Mouse (Mus musculus) activated CD4-positive, CD25-positive, alpha-beta regulatory T cell, adult 4 months (primary cell): Measurements from ENCODE around the gene Myoz1. TPM values are rescaled to one million over a fixed set of nuclear protein-coding genes. Genes with fewer than 3 reads are reported as not detected.

ENCODE experiments used
- ATAC-seq: one replicate; pipeline ENCODE4 v1.8.0; 2017
- polyA plus RNA-seq, 2 experiments: library from polyadenylated mRNA; unstranded; fragments of 100-300 nt; shearing (Covaris generic); gene quantifications; one replicate each; pipeline ENCODE4 v1.2.1; 2017

Myoz1 gene
- polyA plus RNA-seq, 2 experiments from 2014 or later: not detected

GRCm38 (mm10) chr14:20668154-20668810, 11.9 kb upstream of the Myoz1 start, which contains the start of gene Synpo2l:
Synpo2l (minus strand) TSS chr14:20668354.
- no peak for ATAC-seq

- ATAC-seq: no peak
These were observed 11.1 kb upstream of the Myoz1 start for GRCm38 (mm10) chr14:20667469-20667868.

GRCm38 (mm10) chr14:20664436-20664835, 8.1 kb upstream of the Myoz1 start:
- ATAC-seq: no peak

- ATAC-seq: no peak
These were observed 7.3 kb upstream of the Myoz1 start for GRCm38 (mm10) chr14:20663601-20664000.

- no peak for ATAC-seq
These were observed 6.4 kb upstream of the Myoz1 start for GRCm38 (mm10) chr14:20662740-20663139.

- ATAC-seq: no peak
These were observed 5.5 kb upstream of the Myoz1 start for GRCm38 (mm10) chr14:20661661-20662331.

GRCm38 (mm10) chr14:20660827-20661660, 4.7 kb upstream of the Myoz1 start:
- peak; percentile 93 for ATAC-seq

GRCm38 (mm10) chr14:20659687-20660086, 3.3 kb upstream of the Myoz1 start:
- ATAC-seq: no peak

- ATAC-seq: no peak
These were observed 2.6 kb upstream of the Myoz1 start for GRCm38 (mm10) chr14:20658902-20659301.

GRCm38 (mm10) chr14:20658326-20658725, 2.0 kb upstream of the Myoz1 start:
- ATAC-seq: no peak

GRCm38 (mm10) chr14:20655731-20656130, 609 bp downstream of the Myoz1 start:
- no peak for ATAC-seq

- no peak for ATAC-seq
These were observed 1.5 kb downstream of the Myoz1 start for GRCm38 (mm10) chr14:20654690-20655421.

- no peak for ATAC-seq
These were observed 4.6 kb downstream of the Myoz1 start for GRCm38 (mm10) chr14:20651722-20652256.

GRCm38 (mm10) chr14:20651000-20651399, 5.3 kb downstream of the Myoz1 start:
- no peak for ATAC-seq

- ATAC-seq: no peak
These were observed 10.0 kb downstream of the Myoz1 start for GRCm38 (mm10) chr14:20646381-20646780.

GRCm38 (mm10) chr14:20645547-20645946, 10.8 kb downstream of the Myoz1 start:
- ATAC-seq: no peak

- ATAC-seq: no peak
These were observed 14.9 kb downstream of the Myoz1 start for GRCm38 (mm10) chr14:20641438-20641875.

GRCm38 (mm10) chr14:20640644-20641437, 15.5 kb downstream of the Myoz1 start, which contains the start of gene Usp54:
Usp54 (minus strand) TSS chr14:20641063.
- peak; percentile 91 for ATAC-seq

GRCm38 (mm10) chr14:20639918-20640619, 16.3 kb downstream of the Myoz1 start:
- peak; percentile 29 for ATAC-seq

GRCm38 (mm10) chr14:20638702-20639101, 17.6 kb downstream of the Myoz1 start:
- no peak for ATAC-seq
